Mouse (Mus musculus): ENCODE results near the gene Ndufa7.
"Not testable (repeated sequence)": the region's sequence is repeated elsewhere in the genome, so short reads cannot be mapped to it uniquely, and the experiment has no call there.

- not testable (repeated sequence) for TF ChIP-seq POLR2A (IDR thresholded peaks at IDR 0.05; ENCODE audit: low read depth, low read length); CTCF (IDR thresholded peaks at IDR 0.05; ENCODE audit: extremely low read depth, insufficient read depth, insufficient read length, insufficient replicate concordance)
Measured at GRCm38 (mm10) chr17:33875797-33876196, 51.4 kb downstream of the Ndufa7 start.

All from spleen, adult 2 months (tissue).